ENCODE assay signal across 8 mouse cellular contexts in the genomic region with DNA sequence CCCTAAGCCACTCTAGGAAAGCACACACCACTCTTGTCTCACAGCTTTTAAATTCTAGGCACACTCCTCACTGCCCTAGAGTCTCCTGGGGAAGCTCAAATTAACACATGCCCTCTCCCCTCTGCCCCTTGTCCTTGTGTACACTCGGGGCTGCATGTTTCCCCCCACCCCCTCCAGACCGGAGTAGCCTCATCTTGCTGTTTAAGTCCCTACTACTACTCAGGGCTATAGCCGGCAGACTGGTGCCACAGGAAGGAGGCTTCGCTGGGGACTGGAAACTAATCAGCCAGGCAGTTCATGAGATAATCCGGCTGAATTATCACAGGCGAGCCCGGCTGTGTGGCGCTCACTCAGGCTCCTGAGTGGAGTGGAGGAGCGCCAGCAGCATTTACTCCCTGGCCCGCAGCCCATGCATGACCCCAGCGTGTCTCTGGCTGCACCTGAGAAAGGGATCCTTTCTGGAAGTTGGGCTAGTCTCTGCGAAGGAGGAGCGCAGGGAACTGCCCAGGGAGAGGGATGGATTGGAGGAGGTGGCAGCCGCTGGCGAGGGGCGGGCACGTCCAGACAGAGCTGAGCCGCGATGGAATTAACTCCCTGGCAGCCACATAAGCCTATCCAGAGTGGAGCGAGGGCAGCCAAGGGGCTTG. TPM values are rescaled to one million over a fixed set of nuclear protein-coding genes. Genes with fewer than 3 reads are reported as not detected.
A peak's percentile ranks its signal among the peaks of the same experiment; 100 is the strongest.
DNase-seq lines count a peak whose midpoint lies in the region; ATAC-seq lines count a peak whose summit lies in the region.

A gene (plus strand): TSS at position 363 of the 647 bp plus-strand sequence.

- H3K36me3 ChIP-seq in heart, embryonic 10.5 days: no peaks in the 10 kb centered on the region
- H3K36me3 ChIP-seq in hindbrain, embryonic 11.5 days (ENCODE audit: control insufficient read depth, insufficient read depth, low read length): no peaks in the 10 kb centered on the region
- no peaks in the 10 kb centered on the region for H3K36me3 ChIP-seq in midbrain, embryonic 16.5 days (ENCODE audit: control insufficient read depth, insufficient read depth, low read length)

- no peaks in the 10 kb centered on the region for H3K9me3 ChIP-seq in heart, embryonic 10.5 days
- no peaks in the 10 kb centered on the region for H3K9me3 ChIP-seq in hindbrain, embryonic 11.5 days (ENCODE audit: control insufficient read depth, low read length)
- no peaks in the 10 kb centered on the region for H3K9me3 ChIP-seq in midbrain, embryonic 16.5 days (replicated peaks; ENCODE audit: control insufficient read depth, low read length, poor library complexity, severe bottlenecking)

- intact Hi-C loops in heart, postnatal 14 days (cut with DNase I): no loop called here
- intact Hi-C loops in gastrocnemius, postnatal 36 days (cut with DNase I): no loop called here

- H3K4me3 ChIP-seq in heart, embryonic 10.5 days: peak within 1 kb of the TSS; percentile 47
- peak within 1 kb of the TSS; percentile 17; the same call in 1 of the 2 replicates for H3K4me3 ChIP-seq in hindbrain, embryonic 11.5 days (ENCODE audit: low read depth, low read length)
- peak within 1 kb of the TSS; percentile 36 for H3K4me3 ChIP-seq in midbrain, embryonic 16.5 days (ENCODE audit: low read depth, low read length)

- H3K4me1 ChIP-seq in heart, embryonic 10.5 days: peaks cover 16% of the 10 kb centered on the region
- no peaks in the 10 kb centered on the region for H3K4me1 ChIP-seq in hindbrain, embryonic 11.5 days (replicated peaks; ENCODE audit: control insufficient read depth, insufficient read depth, low read length)
- peaks cover 9% of the 10 kb centered on the region for H3K4me1 ChIP-seq in midbrain, embryonic 16.5 days (ENCODE audit: control insufficient read depth, insufficient read depth, low read length)

- H3K27me3 ChIP-seq in heart, embryonic 10.5 days (ENCODE audit: insufficient read depth, poor library complexity, severe bottlenecking): peaks cover 48% of the 10 kb centered on the region
- H3K27me3 ChIP-seq in hindbrain, embryonic 11.5 days (ENCODE audit: control insufficient read depth, insufficient read depth, low read length): no peaks in the 10 kb centered on the region; the same call in 1 of the 2 replicates
- H3K27me3 ChIP-seq in midbrain, embryonic 16.5 days (ENCODE audit: control insufficient read depth, insufficient read depth, low read depth, low read length): no peaks in the 10 kb centered on the region

- H3K9ac ChIP-seq in hindbrain, embryonic 11.5 days (ENCODE audit: low read depth, low read length): 0 out of 2 replicates have a peak within 1 kb of the TSS, but pooled peaks have one; percentile 8
- peak within 1 kb of the TSS; percentile 12; the same call in 1 of the 2 replicates for H3K9ac ChIP-seq in midbrain, embryonic 16.5 days (ENCODE audit: low read depth, low read length)

- DNase-seq in heart, embryonic 10.5 days (ENCODE audit: low spot score): no peak
- DNase-seq in heart, postnatal 14 days: no peak
- peak; percentile 7 for DNase-seq in ovary, adult 18-20 months (ENCODE audit: low spot score)
- no peak for DNase-seq in ovary, postnatal 10 days (ENCODE audit: low spot score)
- peak; percentile 37 for DNase-seq in hindbrain, embryonic 11.5 days (ENCODE audit: low spot score)
- DNase-seq in spleen, postnatal 14 days (ENCODE audit: low spot score in 2 of 2): no peak
- no peak for DNase-seq in gastrocnemius, postnatal 36 days

- H3K27ac ChIP-seq in heart, embryonic 10.5 days: peak within 1 kb of the TSS; percentile 18; the same call in 1 of the 2 replicates
- no peak within 1 kb of the TSS for H3K27ac ChIP-seq in hindbrain, embryonic 11.5 days (ENCODE audit: low read depth, low read length)
- H3K27ac ChIP-seq in midbrain, embryonic 16.5 days (ENCODE audit: low read length): no peak within 1 kb of the TSS

- WGBS in heart, embryonic 10.5 days: 3% methylated on average over 20 of the region's 20 CpGs
- WGBS in hindbrain, embryonic 11.5 days: 1% methylated on average over 20 of the region's 20 CpGs
- WGBS in midbrain, embryonic 16.5 days: 0% methylated on average over 20 of the region's 20 CpGs

- ATAC-seq in hindbrain, embryonic 11.5 days (ENCODE audit: low FRiP score): peak; percentile 47; the same call in 1 of the 2 replicates
- ATAC-seq in midbrain, embryonic 16.5 days: peak; percentile 85

- H3K4me2 ChIP-seq in hindbrain, embryonic 11.5 days (replicated peaks; ENCODE audit: low read depth, low read length): peak within 1 kb of the TSS; percentile 39
- peak within 1 kb of the TSS; percentile 59 for H3K4me2 ChIP-seq in midbrain, embryonic 16.5 days (ENCODE audit: low read length)

RNA-seq across cellular contexts. Expression of the gene that starts here (rescaled TPM):
- 0.38 and 0.42 TPM in 2 replicates for polyA plus RNA-seq in heart, embryonic 10.5 days (2016; fragmentation: Nextera tagmentation; extraction: Ambion mirVana)
- not detected for total RNA-seq in heart, postnatal 14 days (2021)
- 0.28 and 0.35 TPM in 2 replicates for polyA plus RNA-seq in hindbrain, embryonic 11.5 days (2014; fragmentation: Nextera tagmentation; extraction: Ambion mirVana)
- 0.30 and 0.54 TPM in 2 replicates for polyA plus RNA-seq in midbrain, embryonic 16.5 days (2015; fragmentation: Nextera tagmentation; extraction: Ambion mirVana)
- total RNA-seq in gastrocnemius, postnatal 36 days (2021): not detected

Comparison
In these comparisons a context has a peak if more than half of its experiments do, and no peak if none do; other contexts are left out.
1. Peak in DNase-seq, ATAC-seq, H3K4me3 ChIP-seq, H3K9ac ChIP-seq and H3K4me2 ChIP-seq in hindbrain, embryonic 11.5 days; RNA of the gene not detected or under 1 TPM.
2. Peak in ATAC-seq, H3K4me3 ChIP-seq, H3K9ac ChIP-seq and H3K4me2 ChIP-seq in midbrain, embryonic 16.5 days; RNA of the gene not detected or under 1 TPM.